Mouse (Mus musculus): Measurements from ENCODE around the gene Astn1. TPM values are rescaled to one million over a fixed set of nuclear protein-coding genes. Genes with fewer than 3 reads are reported as not detected.

The Astn1 gene
- polyA plus RNA-seq (2012; rRNA removed) = 15.7 and 17.2 TPM in 2 replicates

GRCm38 (mm10) chr1:158361964-158362291 is at the start of gene Astn1:
Gene Astn1, plus strand, starts transcription at chr1:158362273.

DNA sequence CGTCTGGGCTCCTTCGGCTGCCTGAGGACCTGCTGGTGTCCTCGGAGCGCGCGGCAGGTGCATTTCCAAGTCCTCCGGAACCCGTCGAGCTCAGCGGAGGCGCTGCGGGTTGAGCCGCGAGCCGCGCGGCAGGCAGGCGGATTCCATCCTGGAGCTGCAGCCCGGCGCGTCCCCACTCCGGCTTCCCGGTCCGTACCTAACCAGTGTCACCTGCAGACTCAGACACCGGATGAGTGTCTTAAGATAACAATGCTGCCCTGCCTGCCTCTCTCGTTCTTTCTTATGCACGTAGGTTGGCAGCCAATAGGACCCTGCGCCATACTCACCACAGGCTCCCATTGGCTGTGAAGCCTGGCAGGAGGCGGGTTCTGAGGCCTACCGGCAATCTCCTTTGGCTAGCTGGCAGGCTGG is 6.0 kb upstream of the Astn1 start, which contains the start of gene Brinp2:
TSS of gene Brinp2 (minus strand) at position 276 of the 411 bp plus-strand sequence.

Other genes starting within 250 kb of the Astn1 start
- gene Brinp2, start 5.9 kb upstream of the Astn1 start, polyA plus RNA-seq (2012; rRNA removed) = 3.0 and 3.6 TPM in 2 replicates